Mouse (Mus musculus) kidney, embryonic 15.5 days (tissue): ENCODE measurements around the gene Trub1. TPM values are rescaled to one million over a fixed set of nuclear protein-coding genes. Genes with fewer than 3 reads are reported as not detected.

Experiments
- ATAC-seq: fragments of 200-750 bp; cut with Nextera tagmentation; replicated peaks from 2 replicates; pipeline ENCODE4 v1.8.0; 2017; ENCODE audit warnings: moderate TSS enrichment; ENCODE audit not compliant: low FRiP score
- H3K27ac ChIP-seq: fragments of 300-500 bp; sonication (generic); 2 replicates; pipeline ENCODE4 v1.5.1; 2015; ENCODE audit warnings: mild to moderate bottlenecking, inconsistent platforms
- H3K27me3 ChIP-seq: fragments of 300-500 bp; sonication (generic); 2 replicates; pipeline ENCODE4 v1.6.1; 2015; ENCODE audit warnings: inconsistent platforms
- H3K36me3 ChIP-seq: fragments of 300-500 bp; sonication (generic); 2 replicates; pipeline ENCODE4 v1.6.1; 2015; ENCODE audit warnings: inconsistent platforms
- H3K4me1 ChIP-seq: fragments of 300-500 bp; sonication (generic); 2 replicates; pipeline ENCODE4 v1.6.1; 2015; ENCODE audit warnings: inconsistent platforms
- H3K4me2 ChIP-seq: fragments of 300-500 bp; sonication (generic); 2 replicates; pipeline ENCODE4 v1.6.1; 2015; ENCODE audit warnings: moderate library complexity, mild to moderate bottlenecking, inconsistent platforms
- H3K4me3 ChIP-seq: fragments of 300-500 bp; sonication (generic); replicated peaks from 2 replicates; pipeline ENCODE4 v1.5.1; 2015; ENCODE audit warnings: mild to moderate bottlenecking, inconsistent platforms
- H3K9ac ChIP-seq: fragments of 300-500 bp; sonication (generic); 2 replicates; pipeline ENCODE4 v1.6.1; 2015; ENCODE audit warnings: mild to moderate bottlenecking, inconsistent platforms
- H3K9me3 ChIP-seq: fragments of 300-500 bp; sonication (generic); replicated peaks from 2 replicates; pipeline ENCODE4 v1.6.1; 2016; ENCODE audit warnings: inconsistent platforms
- WGBS: fragments of 180-500 bp; shearing (Covaris S2); methylation state at CpG from one replicate; pipeline ENCODE4 v1.1.7; 2015; ENCODE audit warnings: mixed read lengths; 5-methylcytosine and 5-hydroxymethylcytosine counted together
- polyA plus RNA-seq: library from polyadenylated mRNA; unstranded; fragments of >200 nt; fragmentation: Nextera tagmentation; extraction: Ambion mirVana; gene quantifications from 2 replicates; pipeline ENCODE4 v1.2.1, GENCODE M21; 2015

Trub1 gene
- polyA plus RNA-seq, 1 experiment from 2014 or later: 28.2 TPM

- Histone ChIP-seq H3K4me3 (no peak overlapping the region), H3K4me1 (peaks cover 18% of the 10 kb centered on the region), H3K9ac (no peak overlapping the region), H3K27me3 (0 out of 2 replicates have a peak, but pooled peaks cover under 1% of the 10 kb centered on the region), H3K36me3 (no peaks in the 10 kb centered on the region), H3K9me3 (no peaks in the 10 kb centered on the region), H3K27ac (no peak overlapping the region), H3K4me2 (no peak overlapping the region)
- WGBS: 86% methylated on average over 8 of the region's 8 CpGs
- ATAC-seq: no peak
Observed at GRCm38 (mm10) chr19:57426841-57427240, 25.9 kb upstream of the Trub1 start.

GRCm38 (mm10) chr19:57427756-57428438 lies 24.8 kb upstream of the Trub1 start:
- no peak overlapping the region for H3K4me2 ChIP-seq
- 0 out of 2 replicates have a peak, but pooled peaks cover 3% of the 10 kb centered on the region for H3K27me3 ChIP-seq
- H3K9me3 ChIP-seq: no peaks in the 10 kb centered on the region
- no peak overlapping the region for H3K27ac ChIP-seq
- peaks cover 23% of the 10 kb centered on the region for H3K4me1 ChIP-seq
- 78% methylated on average over 14 of the region's 14 CpGs for WGBS
- no peaks in the 10 kb centered on the region for H3K36me3 ChIP-seq
- no peak overlapping the region for H3K9ac ChIP-seq
- no peak for ATAC-seq
- H3K4me3 ChIP-seq: no peak overlapping the region

GRCm38 (mm10) chr19:57428641-57429040 lies 24.1 kb upstream of the Trub1 start:
- ATAC-seq: no peak
- Histone ChIP-seq H3K36me3 (no peaks in the 10 kb centered on the region), H3K9me3 (no peaks in the 10 kb centered on the region), H3K27ac (no peak overlapping the region), H3K9ac (no peak overlapping the region), H3K27me3 (0 out of 2 replicates have a peak, but pooled peaks cover 3% of the 10 kb centered on the region), H3K4me1 (peaks cover 22% of the 10 kb centered on the region; the same call in 1 of the 2 replicates), H3K4me3 (no peak overlapping the region), H3K4me2 (no peak overlapping the region)
- WGBS: 85% methylated on average over 3 of the region's 3 CpGs

GRCm38 (mm10) chr19:57429926-57430325 lies 22.8 kb upstream of the Trub1 start:
- Histone ChIP-seq H3K4me3 (no peak overlapping the region), H3K9me3 (no peaks in the 10 kb centered on the region), H3K27me3 (0 out of 2 replicates have a peak, but pooled peaks cover 3% of the 10 kb centered on the region), H3K4me2 (no peak overlapping the region), H3K4me1 (peaks cover 23% of the 10 kb centered on the region), H3K27ac (no peak overlapping the region), H3K9ac (no peak overlapping the region), H3K36me3 (no peaks in the 10 kb centered on the region)
- ATAC-seq: no peak
- 72% methylated on average over 6 of the region's 6 CpGs for WGBS

- Histone ChIP-seq H3K4me2 (no peak overlapping the region), H3K4me1 (peaks cover 28% of the 10 kb centered on the region), H3K4me3 (no peak overlapping the region), H3K9ac (no peak overlapping the region), H3K27me3 (0 out of 2 replicates have a peak, but pooled peaks cover 3% of the 10 kb centered on the region), H3K27ac (no peak overlapping the region), H3K36me3 (no peaks in the 10 kb centered on the region), H3K9me3 (no peaks in the 10 kb centered on the region)
- 52% methylated on average over 6 of the region's 6 CpGs for WGBS
- ATAC-seq: no peak
Observed at GRCm38 (mm10) chr19:57431476-57431875, 21.2 kb upstream of the Trub1 start.

GRCm38 (mm10) chr19:57434024-57434423 lies 18.7 kb upstream of the Trub1 start:
- H3K36me3 ChIP-seq: no peaks in the 10 kb centered on the region
- H3K4me1 ChIP-seq: peaks cover 32% of the 10 kb centered on the region
- no peak for ATAC-seq
- 0 out of 2 replicates have a peak, but pooled peaks cover 3% of the 10 kb centered on the region for H3K27me3 ChIP-seq
- H3K9ac ChIP-seq: no peak overlapping the region
- no peaks in the 10 kb centered on the region for H3K9me3 ChIP-seq
- 66% methylated on average over 6 of the region's 6 CpGs for WGBS
- no peak overlapping the region for H3K4me2 ChIP-seq
- no peak overlapping the region for H3K27ac ChIP-seq
- no peak overlapping the region for H3K4me3 ChIP-seq

- H3K27ac ChIP-seq: peak overlapping the region; percentile 52
- peak; percentile 63 for ATAC-seq
- H3K36me3 ChIP-seq: no peaks in the 10 kb centered on the region
- no peak overlapping the region for H3K4me2 ChIP-seq
- H3K9ac ChIP-seq: no peak overlapping the region
- no peaks in the 10 kb centered on the region for H3K9me3 ChIP-seq
- WGBS: 56% methylated on average over 10 of the region's 10 CpGs
- H3K4me3 ChIP-seq: no peak overlapping the region
- 0 out of 2 replicates have a peak, but pooled peaks cover 3% of the 10 kb centered on the region for H3K27me3 ChIP-seq
- peaks cover 43% of the 10 kb centered on the region for H3K4me1 ChIP-seq
Observed at GRCm38 (mm10) chr19:57436586-57437021, 16.1 kb upstream of the Trub1 start.

- WGBS: 56% methylated on average over 7 of the region's 7 CpGs
- H3K27me3 ChIP-seq: 0 out of 2 replicates have a peak, but pooled peaks cover under 1% of the 10 kb centered on the region
Observed at GRCm38 (mm10) chr19:57437042-57437441, 15.7 kb upstream of the Trub1 start.

GRCm38 (mm10) chr19:57439296-57439695 lies 13.4 kb upstream of the Trub1 start:
- no peak overlapping the region for H3K27ac ChIP-seq
- 98% methylated on average over 5 of the region's 5 CpGs for WGBS
- no peak for ATAC-seq
- H3K4me1 ChIP-seq: peaks cover 35% of the 10 kb centered on the region
- H3K4me3 ChIP-seq: no peak overlapping the region
- no peak overlapping the region for H3K9ac ChIP-seq
- H3K4me2 ChIP-seq: no peak overlapping the region
- H3K27me3 ChIP-seq: 0 out of 2 replicates have a peak, but pooled peaks cover 4% of the 10 kb centered on the region
- H3K36me3 ChIP-seq: no peaks in the 10 kb centered on the region
- no peaks in the 10 kb centered on the region for H3K9me3 ChIP-seq

More at GRCm38 (mm10) chr19:57437042-57437441, 15.7 kb upstream of the Trub1 start:
- Histone ChIP-seq H3K4me2 (no peak overlapping the region), H3K36me3 (no peaks in the 10 kb centered on the region), H3K9me3 (no peaks in the 10 kb centered on the region), H3K4me1 (peaks cover 42% of the 10 kb centered on the region), H3K4me3 (no peak overlapping the region), H3K9ac (no peak overlapping the region), H3K27ac (0 out of 2 replicates have a peak overlapping the region, but pooled peaks have one; percentile 32)
- peak; percentile 52; the same call in 1 of the 2 replicates for ATAC-seq

- Histone ChIP-seq H3K4me2 (peak overlapping the region; percentile 22; the same call in 1 of the 2 replicates), H3K9me3 (no peaks in the 10 kb centered on the region), H3K9ac (no peak overlapping the region), H3K27ac (peak overlapping the region; percentile 7), H3K4me1 (peaks cover 30% of the 10 kb centered on the region), H3K4me3 (no peak overlapping the region), H3K36me3 (no peaks in the 10 kb centered on the region), H3K27me3 (0 out of 2 replicates have a peak, but pooled peaks cover 4% of the 10 kb centered on the region)
- 10% methylated on average over 7 of the region's 7 CpGs for WGBS
- ATAC-seq: 0 out of 2 replicates have a peak, but pooled peaks have one; percentile 47
Observed at GRCm38 (mm10) chr19:57441501-57441900, 11.2 kb upstream of the Trub1 start.

- 52% methylated on average over 8 of the region's 8 CpGs for WGBS
Observed at GRCm38 (mm10) chr19:57442936-57443657, 9.6 kb upstream of the Trub1 start.

GRCm38 (mm10) chr19:57445049-57445448 lies 7.7 kb upstream of the Trub1 start:
- Histone ChIP-seq H3K27me3 (0 out of 2 replicates have a peak, but pooled peaks cover 4% of the 10 kb centered on the region), H3K9me3 (no peaks in the 10 kb centered on the region), H3K27ac (0 out of 2 replicates have a peak overlapping the region, but pooled peaks have one; percentile 28), H3K4me1 (peaks cover 26% of the 10 kb centered on the region), H3K4me2 (no peak overlapping the region), H3K4me3 (no peak overlapping the region), H3K36me3 (no peaks in the 10 kb centered on the region), H3K9ac (no peak overlapping the region)
- 53% methylated on average over 5 of the region's 5 CpGs for WGBS
- ATAC-seq: no peak

More at GRCm38 (mm10) chr19:57442936-57443657, 9.6 kb upstream of the Trub1 start:
- H3K4me3 ChIP-seq: no peak overlapping the region
- H3K27me3 ChIP-seq: 0 out of 2 replicates have a peak, but pooled peaks cover 4% of the 10 kb centered on the region
- no peak overlapping the region for H3K9ac ChIP-seq
- H3K36me3 ChIP-seq: no peaks in the 10 kb centered on the region
- no peak for ATAC-seq
- no peak overlapping the region for H3K4me2 ChIP-seq
- H3K9me3 ChIP-seq: no peaks in the 10 kb centered on the region
- H3K4me1 ChIP-seq: peaks cover 30% of the 10 kb centered on the region
- H3K27ac ChIP-seq: no peak overlapping the region
